Mouse (Mus musculus) midbrain, postnatal 0 days (tissue): ENCODE measurements around the gene Tmem18. TPM values are rescaled to one million over a fixed set of nuclear protein-coding genes. Genes with fewer than 3 reads are reported as not detected.

Source experiments
- ATAC-seq: fragments of 200-750 bp; cut with Nextera tagmentation; 2 replicates; pipeline ENCODE4 v1.8.0; 2017; ENCODE audit warnings: moderate number of reproducible peaks, mild to moderate bottlenecking, moderate TSS enrichment, moderate library complexity; ENCODE audit not compliant: low FRiP score
- DNase-seq: peaks from one replicate; pipeline ENCODE4 v3.0.0-alpha.2; 2015; ENCODE audit warnings: low spot score
- H3K27ac ChIP-seq: fragments of 300-500 bp; sonication (generic); 2 replicates; pipeline ENCODE4 v1.5.1; 2014; ENCODE audit warnings: low read depth, mild to moderate bottlenecking, low read length, mixed read lengths
- H3K27me3 ChIP-seq: fragments of 300-500 bp; sonication (generic); 2 replicates; pipeline ENCODE4 v1.6.1; 2014; ENCODE audit warnings: low read length, control low read depth, mixed read lengths; ENCODE audit not compliant: insufficient read depth
- H3K36me3 ChIP-seq: fragments of 300-500 bp; sonication (generic); 2 replicates; pipeline ENCODE4 v1.6.1; 2014; ENCODE audit warnings: low read length, control low read depth, mixed read lengths; ENCODE audit not compliant: insufficient read depth
- H3K4me1 ChIP-seq: fragments of 300-500 bp; sonication (generic); 2 replicates; pipeline ENCODE4 v1.6.1; 2014; ENCODE audit warnings: mild to moderate bottlenecking, control low read depth, antibody characterized with exemption, low read length, mixed read lengths; ENCODE audit not compliant: insufficient read depth
- H3K4me2 ChIP-seq: fragments of 300-500 bp; sonication (generic); 2 replicates; pipeline ENCODE4 v1.6.1; 2014; ENCODE audit warnings: low read depth, mild to moderate bottlenecking, low read length, mixed read lengths; ENCODE audit not compliant: poor library complexity, severe bottlenecking
- H3K4me3 ChIP-seq: fragments of 300-500 bp; sonication (generic); 2 replicates; pipeline ENCODE4 v1.5.1; 2014; ENCODE audit warnings: low read depth, mild to moderate bottlenecking, low read length, moderate library complexity
- H3K9ac ChIP-seq: fragments of 300-500 bp; sonication (generic); replicated peaks from 2 replicates; pipeline ENCODE4 v1.6.1; 2014; ENCODE audit warnings: mild to moderate bottlenecking, low read length, moderate library complexity, mixed read lengths; ENCODE audit not compliant: poor library complexity, severe bottlenecking
- H3K9me3 ChIP-seq: fragments of 300-500 bp; sonication (generic); 2 replicates; pipeline ENCODE4 v1.6.1; 2016; ENCODE audit warnings: low read length, control low read depth
- CTCF ChIP-seq: IDR thresholded peaks from 2 replicates; pipeline ENCODE4 v1.5.1; 2016; ENCODE audit warnings: antibody characterized with exemption, mild to moderate bottlenecking
- WGBS: fragments of 180-500 bp; shearing (Covaris S2); extraction: QIAGEN DNeasy Blood & Tissue Kit; methylation state at CpG from one replicate; pipeline ENCODE4 v1.1.7; 2014; 5-methylcytosine and 5-hydroxymethylcytosine counted together
- polyA plus RNA-seq: library from polyadenylated mRNA; unstranded; fragments of >200 nt; fragmentation: Nextera tagmentation; extraction: Ambion mirVana; gene quantifications from 2 replicates; pipeline ENCODE4 v1.2.1, GENCODE M21; 2015
- total RNA-seq: library from RNA; depleted of rRNA; stranded (reverse); fragments of >200 nt; gene quantifications from 2 replicates; pipeline ENCODE4 v1.2.3, GENCODE M21; 2014; rRNA removed

The Tmem18 gene
- total RNA-seq (43.9 and 60.5 TPM in 2 replicates), polyA plus RNA-seq (42.7 and 44.2 TPM in 2 replicates)

GRCm38 (mm10) chr12:30584356-30584740, at the start of gene Tmem18:
TSS of gene Tmem18 (plus strand) at chr12:30584426.
- H3K36me3 ChIP-seq: peaks cover 16% of the 10 kb centered on the region
- peaks cover 5% of the 10 kb centered on the region for H3K4me1 ChIP-seq
- DNase-seq: peak; percentile 95
- H3K4me2 ChIP-seq: peak within 1 kb of the TSS; percentile 75
- peak; percentile 95 for ATAC-seq
- WGBS: under 1% methylated on average over 35 of the region's 35 CpGs
- H3K27ac ChIP-seq: peak within 1 kb of the TSS; percentile 84
- H3K9ac ChIP-seq: peak within 1 kb of the TSS; percentile 81
- no peaks in the 10 kb centered on the region for H3K9me3 ChIP-seq
- TF ChIP-seq CTCF: no peak; the same call in 1 of the 2 replicates
- H3K4me3 ChIP-seq: peak within 1 kb of the TSS; percentile 64
- no peaks in the 10 kb centered on the region for H3K27me3 ChIP-seq

DNA sequence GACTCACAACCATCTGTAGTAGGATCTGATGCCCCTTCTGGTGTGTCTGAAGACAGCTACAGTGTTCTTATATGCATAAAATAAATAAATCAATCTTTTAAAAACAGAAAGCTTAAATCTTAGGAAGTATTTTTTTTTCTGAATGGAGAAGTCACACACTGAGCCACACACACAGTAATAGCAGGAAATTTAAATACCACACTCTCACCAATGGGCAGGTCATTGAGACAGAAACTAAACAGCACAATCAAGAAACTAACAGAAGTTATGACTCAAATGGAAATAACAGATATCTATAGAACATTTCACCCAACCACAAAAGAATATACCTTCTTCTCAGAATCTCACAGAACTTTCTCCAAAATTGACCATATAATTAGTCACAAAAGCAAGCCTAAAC, 26.9 kb upstream of the Tmem18 start:
- H3K27me3 ChIP-seq: no peaks in the 10 kb centered on the region
- no peak for DNase-seq
- no peak overlapping the region for H3K4me2 ChIP-seq
- no peak overlapping the region for H3K9ac ChIP-seq
- ATAC-seq: no peak
- H3K36me3 ChIP-seq: no peaks in the 10 kb centered on the region
- no peaks in the 10 kb centered on the region for H3K9me3 ChIP-seq
- H3K4me3 ChIP-seq: no peak overlapping the region
- H3K27ac ChIP-seq: no peak overlapping the region
- no peaks in the 10 kb centered on the region for H3K4me1 ChIP-seq
- no peak for TF ChIP-seq CTCF

- no peak for DNase-seq
- TF ChIP-seq CTCF: no peak
Measured at GRCm38 (mm10) chr12:30561411-30561810, 22.8 kb upstream of the Tmem18 start.

DNA sequence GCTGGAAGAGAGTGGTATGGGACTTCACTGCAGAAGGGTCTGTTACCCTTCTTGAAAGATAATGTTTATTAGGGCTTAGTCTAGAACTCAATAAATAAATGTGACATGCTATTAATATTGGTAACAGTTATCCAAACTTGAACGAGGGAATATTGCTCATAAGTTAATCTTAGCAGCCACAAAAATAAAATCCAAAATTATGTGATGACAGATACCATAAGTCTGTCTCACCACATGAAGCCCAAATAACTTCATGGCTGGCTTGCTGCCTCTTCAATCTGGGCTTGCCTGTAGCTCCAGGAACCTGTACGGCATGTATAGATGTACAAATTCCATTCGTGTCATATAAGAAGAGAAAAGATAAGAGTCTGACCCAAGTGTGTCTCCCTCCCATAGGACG, 12.2 kb upstream of the Tmem18 start:
- no peak overlapping the region for H3K27ac ChIP-seq
- ATAC-seq (no peak), DNase-seq (no peak)
- 85% methylated on average over 4 of the region's 4 CpGs for WGBS
- TF ChIP-seq CTCF: no peak
- no peaks in the 10 kb centered on the region for H3K36me3 ChIP-seq
- no peaks in the 10 kb centered on the region for H3K9me3 ChIP-seq
- H3K4me3 ChIP-seq: no peak overlapping the region
- H3K9ac ChIP-seq: no peak overlapping the region
- H3K4me2 ChIP-seq: no peak overlapping the region
- no peaks in the 10 kb centered on the region for H3K27me3 ChIP-seq
- H3K4me1 ChIP-seq: no peaks in the 10 kb centered on the region

More at GRCm38 (mm10) chr12:30561411-30561810, 22.8 kb upstream of the Tmem18 start:
- Histone ChIP-seq H3K9me3 (no peaks in the 10 kb centered on the region), H3K27me3 (no peaks in the 10 kb centered on the region), H3K4me2 (no peak overlapping the region), H3K9ac (no peak overlapping the region), H3K4me3 (no peak overlapping the region), H3K27ac (no peak overlapping the region), H3K4me1 (no peaks in the 10 kb centered on the region), H3K36me3 (no peaks in the 10 kb centered on the region)
- no peak for ATAC-seq
- 20% methylated on average over 11 of the region's 11 CpGs for WGBS

DNA sequence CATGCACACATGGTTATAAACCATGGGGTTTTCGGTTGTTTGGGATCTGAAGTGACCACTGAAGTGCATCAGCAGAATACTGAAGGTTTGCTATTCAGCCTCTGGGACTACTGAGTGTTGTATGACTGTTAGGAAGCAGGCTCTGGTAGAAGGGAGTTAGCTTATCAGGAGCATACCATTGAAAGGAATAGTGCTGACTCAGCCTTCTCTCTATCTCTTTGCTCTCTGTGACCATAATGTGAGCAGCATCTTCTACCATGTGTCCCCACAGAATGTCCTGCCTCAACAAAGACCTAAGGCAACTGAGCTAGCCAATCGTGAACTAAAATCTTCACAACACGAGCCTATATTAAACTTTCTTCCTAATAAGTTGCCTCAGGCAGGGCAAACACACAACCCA, 8.3 kb upstream of the Tmem18 start:
- H3K4me2 ChIP-seq: no peak overlapping the region
- WGBS: 78% methylated on average over 3 of the region's 3 CpGs
- no peak overlapping the region for H3K27ac ChIP-seq
- no peak overlapping the region for H3K9ac ChIP-seq
- TF ChIP-seq CTCF: no peak
- H3K9me3 ChIP-seq: no peaks in the 10 kb centered on the region
- no peaks in the 10 kb centered on the region for H3K27me3 ChIP-seq
- ATAC-seq (no peak), DNase-seq (no peak)
- no peaks in the 10 kb centered on the region for H3K4me1 ChIP-seq
- no peaks in the 10 kb centered on the region for H3K36me3 ChIP-seq
- H3K4me3 ChIP-seq: no peak overlapping the region

GRCm38 (mm10) chr12:30578019-30578418, 6.2 kb upstream of the Tmem18 start:
- Histone ChIP-seq H3K4me3 (no peak overlapping the region), H3K27me3 (no peaks in the 10 kb centered on the region), H3K27ac (no peak overlapping the region), H3K9me3 (no peaks in the 10 kb centered on the region), H3K36me3 (no peaks in the 10 kb centered on the region), H3K9ac (no peak overlapping the region), H3K4me1 (no peaks in the 10 kb centered on the region), H3K4me2 (no peak overlapping the region)
- WGBS: 12% methylated on average over 5 of the region's 5 CpGs
- ATAC-seq (no peak), DNase-seq (peak; percentile 80)
- TF ChIP-seq CTCF: peak; percentile 96
